Mouse (Mus musculus) layer of hippocampus, adult 9-10 months (tissue): ENCODE measurements around the gene Eif2b2.
A peak's percentile ranks its signal among the peaks of the same experiment; 100 is the strongest.

Experiments
- DNase-seq: peaks from one replicate; pipeline ENCODE4 v3.0.0; 2022; ENCODE audit warnings: low spot score

Gene Eif2b2

GRCm38 (mm10) chr12:85219236-85219904 is at the start of gene Eif2b2:
Gene Eif2b2, plus strand, starts transcription at chr12:85219481.
- peak; percentile 98 for DNase-seq

DNA sequence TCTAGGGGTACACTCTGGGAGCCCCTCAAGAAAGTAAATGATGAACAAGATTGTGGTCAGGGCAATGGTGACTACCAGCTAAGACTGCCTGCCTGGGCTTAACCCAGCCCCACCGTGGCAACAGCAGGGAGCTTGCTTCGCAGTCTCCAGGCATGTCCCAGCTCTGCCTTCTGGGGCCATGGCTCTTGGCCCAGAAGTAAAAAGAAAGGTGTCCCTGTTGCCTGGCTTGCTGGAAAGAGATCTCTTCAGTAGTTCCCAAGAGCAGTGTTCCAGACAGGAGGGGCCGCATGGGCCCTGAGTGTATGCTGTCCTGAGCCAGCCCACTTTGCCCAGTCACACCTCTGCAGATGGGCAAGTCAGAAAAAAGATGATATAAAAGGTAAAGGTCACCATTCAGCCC is 49.4 kb upstream of the Eif2b2 start:
- DNase-seq, result no peak

GRCm38 (mm10) chr12:85170284-85170947 is 48.9 kb upstream of the Eif2b2 start:
- DNase-seq, result no peak

- no peak for DNase-seq
Measured at GRCm38 (mm10) chr12:85170948-85171307, 48.4 kb upstream of the Eif2b2 start.

GRCm38 (mm10) chr12:85174016-85174415 is 45.3 kb upstream of the Eif2b2 start:
- no peak for DNase-seq

GRCm38 (mm10) chr12:85175087-85175675 is 44.1 kb upstream of the Eif2b2 start:
- no peak for DNase-seq

DNA sequence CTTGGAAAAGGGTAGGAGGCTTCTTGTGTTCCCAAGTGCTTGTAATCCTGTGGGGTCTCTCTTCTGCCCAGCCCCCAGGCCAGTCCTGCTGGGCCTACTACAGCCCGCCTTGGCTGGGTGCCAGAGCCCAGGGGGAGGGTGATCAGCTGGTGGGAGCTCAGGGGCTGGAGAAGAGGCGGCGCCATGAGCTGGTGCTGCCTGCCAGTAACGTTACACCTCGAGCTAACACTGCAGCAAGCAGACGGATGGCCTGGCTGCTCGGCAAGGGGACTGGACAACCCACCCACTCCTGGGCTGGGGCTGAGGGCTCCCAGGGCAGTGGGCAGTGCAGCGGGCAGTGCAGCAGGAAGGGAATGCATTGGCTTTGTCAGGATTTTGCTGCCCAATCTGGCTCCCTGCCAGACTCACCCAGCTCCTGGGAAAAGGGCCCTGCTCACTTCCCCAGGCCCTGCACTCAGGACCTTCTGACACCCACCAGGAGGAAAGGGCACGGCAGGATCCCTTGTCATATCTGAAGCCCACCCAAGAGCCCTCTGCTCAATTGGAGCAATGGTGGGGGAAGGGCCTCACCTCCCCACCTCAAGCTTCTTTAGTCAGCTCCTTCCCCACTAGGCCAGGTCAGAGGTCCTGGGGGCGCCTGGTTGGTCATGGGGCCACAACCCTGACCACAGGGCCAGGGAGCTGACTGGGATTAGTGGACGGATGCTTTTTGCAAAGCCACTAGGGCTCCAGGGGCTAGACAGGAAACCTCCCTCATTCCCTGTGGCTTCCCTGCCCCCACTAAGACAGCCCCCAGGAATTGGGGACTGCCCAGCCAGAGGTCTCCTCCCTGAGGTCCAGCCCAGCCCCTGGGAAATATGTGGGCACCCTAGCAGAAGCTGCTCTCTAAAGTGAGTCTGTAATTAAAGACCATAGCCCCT is 43.1 kb upstream of the Eif2b2 start:
- no peak for DNase-seq

DNA sequence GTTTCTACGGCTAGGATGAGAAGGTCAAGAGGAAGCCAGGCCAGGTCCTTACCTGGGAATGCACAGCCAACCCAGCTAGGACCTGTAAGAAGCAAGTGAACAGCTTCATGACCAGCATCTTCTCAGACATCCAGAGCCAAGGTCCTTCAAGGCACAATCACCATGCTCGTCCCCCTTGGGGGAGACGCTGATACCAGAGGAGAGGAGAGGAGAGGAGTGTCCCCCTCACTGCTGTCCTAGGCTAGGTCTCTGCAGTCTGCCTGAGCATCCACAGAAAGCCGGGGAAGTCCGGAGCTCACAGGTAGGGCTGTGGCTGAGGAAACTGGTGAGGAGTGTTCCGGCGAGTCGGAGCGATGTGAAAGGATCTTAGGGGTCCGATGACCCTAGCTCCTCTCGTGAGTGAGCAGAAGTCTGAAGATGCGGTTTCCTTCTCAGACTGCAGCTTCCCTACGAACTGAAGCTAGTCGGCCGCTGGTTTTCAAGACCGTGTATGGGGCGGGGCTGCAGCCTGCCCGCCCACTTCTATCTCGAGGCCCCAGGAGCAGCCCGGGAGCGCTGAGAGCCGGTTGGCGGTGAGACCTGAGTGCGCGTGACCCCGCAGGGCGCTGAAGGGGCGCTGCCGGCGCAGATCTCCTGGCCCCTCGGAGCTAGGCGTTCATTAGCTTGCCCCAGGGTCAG is 42.3 kb upstream of the Eif2b2 start:
- DNase-seq, result no peak

GRCm38 (mm10) chr12:85177740-85178239 is 41.5 kb upstream of the Eif2b2 start, which contains the start of gene Pgf:
Gene Pgf, minus strand, starts transcription at chr12:85177790.
- DNase-seq, result no peak

DNA sequence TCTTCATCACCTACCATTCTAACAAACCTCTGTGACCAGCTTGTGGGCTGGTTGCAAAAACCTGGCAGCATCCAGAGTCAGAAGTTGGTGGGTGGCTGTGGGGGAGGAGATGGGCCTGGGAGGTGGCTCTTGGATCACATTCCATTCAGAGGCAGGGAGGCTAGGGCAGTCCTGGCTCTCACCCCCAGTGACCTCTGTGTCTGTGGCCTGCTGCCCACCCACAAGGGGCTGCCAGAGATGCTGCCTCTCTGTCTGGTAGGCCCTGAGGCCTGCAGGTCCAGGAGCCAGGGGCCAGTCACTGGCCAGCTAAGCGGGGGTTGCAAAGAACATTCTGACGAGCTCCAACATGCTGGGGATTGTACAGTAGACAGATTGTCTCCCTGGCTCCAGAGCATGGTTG is 41.0 kb upstream of the Eif2b2 start:
- DNase-seq, result no peak

DNA sequence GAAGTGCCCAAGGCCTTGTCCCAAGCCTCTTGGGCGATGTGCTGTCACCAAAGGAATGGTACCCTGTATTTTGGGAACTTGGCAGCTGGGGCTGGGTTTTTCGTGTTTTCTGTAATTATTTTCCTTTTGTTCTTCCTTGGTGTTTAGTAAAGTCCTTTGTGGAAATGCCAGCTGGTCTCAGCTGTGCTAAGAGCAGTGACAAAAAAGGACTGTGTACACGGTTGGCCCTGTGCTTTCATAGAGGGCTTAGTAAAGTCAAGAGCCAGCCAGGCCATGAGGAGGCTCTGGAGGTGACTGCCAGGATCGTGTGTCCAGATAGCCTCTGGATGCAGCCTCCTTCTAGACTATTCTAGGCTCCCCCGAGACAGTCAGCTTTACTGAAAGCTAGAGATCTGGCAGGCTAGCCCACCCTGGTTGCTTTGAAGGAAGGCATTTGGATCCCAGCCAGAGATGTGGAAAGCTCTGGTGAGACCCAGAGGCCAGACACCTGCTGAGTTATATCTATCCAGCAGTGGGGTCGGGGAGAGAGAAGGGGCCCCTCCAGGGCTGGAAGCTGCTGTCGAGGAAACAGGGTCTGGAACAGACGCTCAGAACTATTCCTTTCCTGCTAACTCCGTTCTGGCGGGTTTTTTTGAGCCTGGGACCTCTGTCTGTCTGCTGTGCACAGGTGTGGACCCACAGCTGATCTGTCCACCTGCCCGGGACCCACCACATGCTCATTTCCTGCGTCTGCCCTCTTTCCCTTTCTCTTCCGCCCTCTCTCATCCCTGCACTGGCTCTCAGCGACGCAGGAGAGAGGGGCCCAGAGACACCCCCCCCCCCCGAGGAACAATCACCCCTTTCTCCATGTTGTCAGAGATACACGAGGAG is 37.6 kb upstream of the Eif2b2 start:
- no peak for DNase-seq

DNA sequence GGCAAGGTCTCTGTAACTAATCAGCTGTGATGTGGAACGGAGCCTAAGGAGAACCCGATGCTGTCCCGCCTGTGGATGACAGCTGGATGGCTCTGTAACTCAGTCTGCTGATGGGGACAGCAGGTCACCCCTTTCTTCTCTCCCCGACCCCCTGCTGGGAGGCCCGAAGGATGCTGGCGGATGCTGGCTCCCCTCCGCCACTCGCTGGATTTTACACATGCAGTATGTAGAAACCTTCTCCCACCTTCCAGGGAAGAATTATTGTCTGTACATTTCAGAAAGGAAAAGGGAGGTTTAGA is 37.0 kb upstream of the Eif2b2 start:
- DNase-seq, result no peak

GRCm38 (mm10) chr12:85182898-85183297 is 36.4 kb upstream of the Eif2b2 start:
- no peak for DNase-seq

- no peak for DNase-seq
Measured at GRCm38 (mm10) chr12:85184118-85184517, 35.2 kb upstream of the Eif2b2 start.

- no peak for DNase-seq
Measured at GRCm38 (mm10) chr12:85185810-85186209, 33.5 kb upstream of the Eif2b2 start.

- no peak for DNase-seq
Measured at GRCm38 (mm10) chr12:85186361-85186760, 32.9 kb upstream of the Eif2b2 start.

GRCm38 (mm10) chr12:85190290-85190689 is 29.0 kb upstream of the Eif2b2 start:
- no peak for DNase-seq

DNA sequence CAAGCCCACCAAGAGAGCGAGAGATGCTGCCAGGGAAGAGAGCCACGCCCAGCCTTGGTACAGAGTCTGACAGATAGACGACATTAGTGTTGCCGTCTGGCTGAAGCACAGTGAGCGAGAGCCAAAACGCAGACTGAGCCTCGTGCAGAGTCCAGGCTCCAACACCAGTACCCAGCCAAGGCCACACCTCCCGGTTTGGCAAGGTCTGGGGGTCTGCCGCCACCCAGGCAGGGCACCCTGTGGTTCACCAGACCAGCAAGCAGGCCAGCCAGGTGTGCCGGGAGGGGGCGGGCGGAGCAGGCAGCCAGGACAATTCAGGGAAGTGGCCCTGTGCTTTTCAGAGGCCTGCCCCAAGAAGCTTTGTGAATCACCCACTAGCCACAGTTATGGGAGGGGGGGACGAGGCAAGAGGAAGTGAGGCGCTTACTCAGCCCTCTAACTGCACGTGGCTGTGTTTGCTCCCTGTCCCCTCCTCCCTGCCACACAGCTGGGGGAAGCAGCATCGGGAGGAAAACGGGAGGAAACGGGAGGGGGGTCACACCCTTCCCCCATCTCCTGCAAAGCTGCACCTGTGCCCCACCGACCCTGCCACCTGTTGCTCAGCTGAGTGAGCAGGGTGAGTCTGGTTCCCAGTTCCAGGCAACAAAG is 26.7 kb upstream of the Eif2b2 start:
- DNase-seq, result no peak

DNA sequence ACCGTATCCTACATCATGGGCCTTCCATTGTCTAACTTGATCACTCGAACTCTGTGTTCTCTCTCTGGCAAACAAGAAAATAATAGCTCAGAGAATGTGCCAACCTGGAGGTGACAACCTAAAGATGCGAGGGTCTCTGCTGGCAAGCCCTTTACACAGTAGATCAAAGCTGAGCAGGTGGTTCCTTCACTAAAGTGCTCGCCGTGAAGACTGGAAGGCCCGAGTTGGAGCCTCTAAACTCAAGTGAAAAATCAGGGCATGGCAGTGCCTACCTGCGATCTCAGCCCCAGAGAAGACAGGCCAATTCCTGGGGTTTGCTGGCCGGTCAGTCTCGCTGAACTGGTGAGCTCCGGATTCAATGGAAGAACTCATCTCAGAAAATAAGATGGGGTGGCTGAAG is 26.1 kb upstream of the Eif2b2 start:
- no peak for DNase-seq

GRCm38 (mm10) chr12:85193923-85194622 is 25.2 kb upstream of the Eif2b2 start:
- DNase-seq, result no peak
